Mouse (Mus musculus): ENCODE measurements at regions not wholly inside any gene's neighbourhood (a gene's known extent, or its start where the extent isn't known, plus 50 kb on each side); places are given as distances from the start of the nearest gene placed in this dataset.

GRCm38 (mm10) chr4:124005626-124006315, 87.9 kb upstream of the 4930535I16Rik start:
- no peak overlapping the region for H3K4me3 ChIP-seq (ENCODE audit: inconsistent target)
- H3K79me2 ChIP-seq (ENCODE audit: inconsistent target) = no peaks in the 10 kb centered on the region
- 71% methylated on average over 17 of the region's 17 CpGs for WGBS (ENCODE audit: missing documents)
- H3K36me3 ChIP-seq (ENCODE audit: inconsistent target) = no peaks in the 10 kb centered on the region
- H3K27ac ChIP-seq = no peak overlapping the region

DNA sequence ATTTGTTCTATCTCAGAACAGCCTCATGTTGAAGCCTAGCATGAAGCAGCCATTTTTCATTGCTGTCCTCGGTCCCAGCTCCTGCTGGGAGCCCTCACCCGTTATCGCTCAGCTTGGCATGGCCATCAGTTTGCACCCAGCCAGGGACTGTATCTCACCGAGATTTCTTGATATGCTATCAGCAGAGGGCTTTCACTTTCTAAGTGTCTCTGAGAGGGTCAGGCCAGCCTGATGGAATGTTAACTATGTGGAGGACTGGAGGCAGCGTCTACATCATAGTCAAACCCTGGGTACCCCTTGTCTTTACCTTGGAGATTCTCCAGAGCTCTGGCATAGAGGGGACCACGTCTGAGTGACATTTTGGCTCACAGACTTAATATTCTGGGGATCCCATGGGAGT, 84.9 kb upstream of the 4930535I16Rik start:
- Histone ChIP-seq H3K79me2 (ENCODE audit: inconsistent target) (no peaks in the 10 kb centered on the region), H3K27ac (no peak overlapping the region), H3K4me3 (ENCODE audit: inconsistent target) (no peak overlapping the region), H3K36me3 (ENCODE audit: inconsistent target) (no peaks in the 10 kb centered on the region)
- WGBS (ENCODE audit: missing documents) = 82% methylated on average over 6 of the region's 6 CpGs

DNA sequence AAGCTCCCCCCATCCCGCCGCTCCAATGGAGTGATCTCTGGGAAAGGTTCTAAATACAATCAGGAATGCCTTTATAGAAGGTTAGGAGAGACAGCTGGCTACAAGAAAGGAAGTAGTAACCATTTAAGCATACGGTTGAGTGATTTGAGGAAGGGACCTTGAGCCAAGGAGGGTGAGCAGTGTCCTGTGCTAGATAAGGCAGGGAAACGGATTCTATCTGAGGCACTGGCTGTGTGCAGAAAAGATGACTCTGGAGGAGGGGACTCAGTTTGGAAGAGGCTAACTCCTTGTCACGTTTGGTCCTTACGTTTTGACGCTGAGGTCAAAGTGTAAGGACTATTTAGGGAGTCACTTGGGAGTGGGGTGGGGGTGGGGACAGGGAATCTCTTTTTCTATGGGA, 84.3 kb upstream of the 4930535I16Rik start:
- 80% methylated on average over 7 of the region's 7 CpGs for WGBS (ENCODE audit: missing documents)
- Histone ChIP-seq H3K27ac (no peak overlapping the region), H3K4me3 (ENCODE audit: inconsistent target) (no peak overlapping the region), H3K36me3 (ENCODE audit: inconsistent target) (no peaks in the 10 kb centered on the region), H3K79me2 (ENCODE audit: inconsistent target) (no peaks in the 10 kb centered on the region)

DNA sequence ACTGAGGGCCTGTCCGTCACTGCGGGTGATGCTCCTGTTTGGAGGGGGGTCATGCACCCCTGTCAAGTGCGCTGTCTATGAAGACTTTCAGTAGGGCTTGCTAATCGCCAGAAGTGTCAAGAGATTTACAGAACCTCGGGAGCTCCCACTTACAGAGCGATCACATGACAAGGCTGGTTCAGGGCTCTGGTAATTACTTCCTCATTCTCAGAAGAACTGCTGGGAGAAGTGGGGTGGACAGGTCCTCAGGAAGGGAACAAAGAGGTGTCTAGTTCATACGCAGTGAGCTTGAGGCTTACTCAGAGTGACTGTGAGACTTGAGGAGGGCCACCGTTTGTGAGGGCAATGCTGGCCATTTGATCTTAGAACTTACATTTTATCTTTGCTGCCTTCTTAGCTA, 78.0 kb upstream of the 4930535I16Rik start:
- Histone ChIP-seq H3K27ac (0 out of 2 replicates have a peak overlapping the region, but pooled peaks have one; percentile 7), H3K79me2 (ENCODE audit: inconsistent target) (no peaks in the 10 kb centered on the region), H3K4me3 (ENCODE audit: inconsistent target) (no peak overlapping the region), H3K36me3 (ENCODE audit: inconsistent target) (no peaks in the 10 kb centered on the region)
- WGBS (ENCODE audit: missing documents) = 19% methylated on average over 8 of the region's 8 CpGs

GRCm38 (mm10) chr4:123991223-123991622, 73.4 kb upstream of the 4930535I16Rik start:
- H3K79me2 ChIP-seq (ENCODE audit: inconsistent target) = no peaks in the 10 kb centered on the region
- H3K27ac ChIP-seq = peak overlapping the region; percentile 39
- no peaks in the 10 kb centered on the region for H3K36me3 ChIP-seq (ENCODE audit: inconsistent target)
- WGBS (ENCODE audit: missing documents) = 27% methylated on average over 10 of the region's 10 CpGs
- no peak overlapping the region for H3K4me3 ChIP-seq (ENCODE audit: inconsistent target)

GRCm38 (mm10) chr4:123990293-123991185, 72.7 kb upstream of the 4930535I16Rik start:
- WGBS (ENCODE audit: missing documents) = 6% methylated on average over 37 of the region's 37 CpGs
- no peaks in the 10 kb centered on the region for H3K36me3 ChIP-seq (ENCODE audit: inconsistent target)
- H3K4me3 ChIP-seq (ENCODE audit: inconsistent target) = no peak overlapping the region; the same call in 1 of the 2 replicates
- H3K27ac ChIP-seq = peak overlapping the region; percentile 39
- no peaks in the 10 kb centered on the region for H3K79me2 ChIP-seq (ENCODE audit: inconsistent target)

Measured in macrophage (primary cell).